Mouse (Mus musculus) stomach, postnatal 0 days (tissue): ENCODE results near the gene Syt9. TPM values are rescaled to one million over a fixed set of nuclear protein-coding genes. Genes with fewer than 3 reads are reported as not detected.
A peak's percentile ranks its signal among the peaks of the same experiment; 100 is the strongest.

ENCODE experiments used
- ATAC-seq: fragments of 200-750 bp; cut with Nextera tagmentation; 2 replicates; pipeline ENCODE4 v1.8.0; 2017; ENCODE audit not compliant: low FRiP score, low TSS enrichment
- DNase-seq: peaks from one replicate; pipeline ENCODE4 v3.0.0-alpha.2; 2016; ENCODE audit warnings: low spot score
- H3K27ac ChIP-seq: fragments of 300-500 bp; sonication (generic); replicated peaks from 2 replicates; pipeline ENCODE4 v1.5.1; 2014; ENCODE audit warnings: mild to moderate bottlenecking, control low read depth
- H3K27me3 ChIP-seq: fragments of 300-500 bp; sonication (generic); 2 replicates; pipeline ENCODE4 v1.6.1; 2014; ENCODE audit warnings: low read length; ENCODE audit not compliant: control insufficient read depth, insufficient read depth
- H3K36me3 ChIP-seq: fragments of 300-500 bp; sonication (generic); 2 replicates; pipeline ENCODE4 v1.6.1; 2014; ENCODE audit warnings: low read length, mixed read lengths; ENCODE audit not compliant: control insufficient read depth, insufficient read depth
- H3K4me1 ChIP-seq: fragments of 300-500 bp; sonication (generic); replicated peaks from 2 replicates; pipeline ENCODE4 v1.6.1; 2014; ENCODE audit warnings: antibody characterized with exemption; ENCODE audit not compliant: control insufficient read depth, insufficient read depth
- H3K4me2 ChIP-seq: fragments of 300-500 bp; sonication (generic); replicated peaks from 2 replicates; pipeline ENCODE4 v1.6.1; 2014; ENCODE audit warnings: low read depth, mild to moderate bottlenecking, control low read depth, moderate library complexity
- H3K4me3 ChIP-seq: fragments of 300-500 bp; sonication (generic); 2 replicates; pipeline ENCODE4 v1.5.1; 2014; ENCODE audit warnings: low read depth, low read length, control low read depth
- H3K9ac ChIP-seq: fragments of 300-500 bp; sonication (generic); 2 replicates; pipeline ENCODE4 v1.6.1; 2014; ENCODE audit warnings: mild to moderate bottlenecking, low read length, control low read depth, mixed read lengths
- H3K9me3 ChIP-seq: fragments of 300-500 bp; sonication (generic); 2 replicates; pipeline ENCODE4 v1.6.1; 2016; ENCODE audit warnings: low read length; ENCODE audit not compliant: control insufficient read depth
- CTCF ChIP-seq: IDR thresholded peaks from 2 replicates; pipeline ENCODE4 v1.5.1; 2016; ENCODE audit warnings: antibody characterized with exemption, low read depth, mild to moderate bottlenecking, moderate library complexity
- EP300 ChIP-seq: optimal IDR thresholded peaks from 2 replicates; pipeline ENCODE3; 2016; ENCODE audit warnings: antibody characterized with exemption
- WGBS: fragments of 180-500 bp; shearing (Covaris S2); extraction: QIAGEN DNeasy Blood & Tissue Kit; methylation state at CpG from one replicate; pipeline ENCODE4 v1.1.7; 2014; 5-methylcytosine and 5-hydroxymethylcytosine counted together
- polyA plus RNA-seq: library from polyadenylated mRNA; unstranded; fragments of >200 nt; fragmentation: Nextera tagmentation; extraction: Ambion mirVana; gene quantifications from 2 replicates; pipeline ENCODE4 v1.2.1, GENCODE M21; 2015

Syt9 gene
- polyA plus RNA-seq, 1 experiment from 2014 or later: 1.5 TPM

GRCm38 (mm10) chr7:107521411-107521810, 150.9 kb downstream of the Syt9 start:
- TF ChIP-seq CTCF (no peak), EP300 (no peak)
- Histone ChIP-seq H3K27me3 (no peaks in the 10 kb centered on the region), H3K27ac (no peak overlapping the region), H3K36me3 (no peaks in the 10 kb centered on the region), H3K4me2 (no peak overlapping the region), H3K4me3 (no peak overlapping the region), H3K9ac (no peak overlapping the region), H3K4me1 (no peaks in the 10 kb centered on the region), H3K9me3 (no peaks in the 10 kb centered on the region)
- WGBS: 83% methylated on average over 6 of the region's 6 CpGs
- ATAC-seq: no peak
- DNase-seq: no peak

GRCm38 (mm10) chr7:107526299-107526698, 155.8 kb downstream of the Syt9 start:
- H3K4me2 ChIP-seq: no peak overlapping the region
- no peaks in the 10 kb centered on the region for H3K9me3 ChIP-seq
- no peaks in the 10 kb centered on the region for H3K27me3 ChIP-seq
- no peak overlapping the region for H3K9ac ChIP-seq
- WGBS: 12% methylated on average over 1 of the region's 1 CpGs
- no peak overlapping the region for H3K27ac ChIP-seq
- H3K4me3 ChIP-seq: no peak overlapping the region
- H3K4me1 ChIP-seq: no peaks in the 10 kb centered on the region
- TF ChIP-seq EP300 (no peak), CTCF (peak; percentile 83)
- ATAC-seq: no peak
- H3K36me3 ChIP-seq: no peaks in the 10 kb centered on the region
- peak; percentile 23 for DNase-seq

GRCm38 (mm10) chr7:107528169-107528772, 157.7 kb downstream of the Syt9 start:
- TF ChIP-seq EP300 (no peak), CTCF (no peak)
- H3K9ac ChIP-seq: no peak overlapping the region
- ATAC-seq (no peak), DNase-seq (no peak)
- WGBS: 80% methylated on average over 3 of the region's 3 CpGs
- no peaks in the 10 kb centered on the region for H3K36me3 ChIP-seq
- H3K4me2 ChIP-seq: no peak overlapping the region
- H3K27ac ChIP-seq: no peak overlapping the region
- H3K9me3 ChIP-seq: no peaks in the 10 kb centered on the region
- H3K27me3 ChIP-seq: no peaks in the 10 kb centered on the region
- H3K4me3 ChIP-seq: no peak overlapping the region
- no peaks in the 10 kb centered on the region for H3K4me1 ChIP-seq

GRCm38 (mm10) chr7:107529364-107529763, 158.8 kb downstream of the Syt9 start:
- no peak overlapping the region for H3K4me2 ChIP-seq
- no peaks in the 10 kb centered on the region for H3K9me3 ChIP-seq
- ATAC-seq (no peak), DNase-seq (no peak)
- WGBS: 34% methylated on average over 5 of the region's 5 CpGs
- TF ChIP-seq CTCF: no peak
- TF ChIP-seq EP300: no peak
- H3K27me3 ChIP-seq: no peaks in the 10 kb centered on the region
- no peak overlapping the region for H3K9ac ChIP-seq
- no peak overlapping the region for H3K4me3 ChIP-seq
- no peaks in the 10 kb centered on the region for H3K36me3 ChIP-seq
- H3K4me1 ChIP-seq: no peaks in the 10 kb centered on the region
- H3K27ac ChIP-seq: no peak overlapping the region

GRCm38 (mm10) chr7:107535311-107535710, 164.8 kb downstream of the Syt9 start:
- H3K36me3 ChIP-seq: no peaks in the 10 kb centered on the region
- whole genome bisulfite sequencing: 82% methylated on average over 4 of the region's 4 CpGs
- H3K27ac ChIP-seq: no peak overlapping the region
- H3K4me1 ChIP-seq: no peaks in the 10 kb centered on the region
- no peak overlapping the region for H3K4me2 ChIP-seq
- DNase-seq: no peak
- H3K27me3 ChIP-seq: no peaks in the 10 kb centered on the region
- no peak overlapping the region for H3K4me3 ChIP-seq
- no peak overlapping the region for H3K9ac ChIP-seq
- ATAC-seq: no peak
- no peaks in the 10 kb centered on the region for H3K9me3 ChIP-seq
- TF ChIP-seq EP300 (no peak), CTCF (no peak)

- TF ChIP-seq EP300 (no peak), CTCF (no peak)
- H3K4me2 ChIP-seq: no peak overlapping the region
- WGBS: 48% methylated on average over 6 of the region's 6 CpGs
- H3K36me3 ChIP-seq: no peaks in the 10 kb centered on the region
- no peak overlapping the region for H3K27ac ChIP-seq
- H3K4me3 ChIP-seq: no peak overlapping the region
- no peak for DNase-seq
- H3K4me1 ChIP-seq: no peaks in the 10 kb centered on the region
- H3K27me3 ChIP-seq: no peaks in the 10 kb centered on the region
- no peaks in the 10 kb centered on the region for H3K9me3 ChIP-seq
- no peak overlapping the region for H3K9ac ChIP-seq
- ATAC-seq: no peak
Observed at GRCm38 (mm10) chr7:107536516-107536915, 166.0 kb downstream of the Syt9 start.
